Mouse (Mus musculus) right cerebral cortex, postnatal 4 days (tissue): ENCODE measurements around the gene Zdhhc13.

ENCODE experiments used
- DNase-seq: peaks from one replicate; pipeline ENCODE4 v3.0.0-alpha.2; 2022

The Zdhhc13 gene

GRCm38 (mm10) chr7:48788348-48788747, 455 bp upstream of the Zdhhc13 start:
- no peak for DNase-seq

DNA sequence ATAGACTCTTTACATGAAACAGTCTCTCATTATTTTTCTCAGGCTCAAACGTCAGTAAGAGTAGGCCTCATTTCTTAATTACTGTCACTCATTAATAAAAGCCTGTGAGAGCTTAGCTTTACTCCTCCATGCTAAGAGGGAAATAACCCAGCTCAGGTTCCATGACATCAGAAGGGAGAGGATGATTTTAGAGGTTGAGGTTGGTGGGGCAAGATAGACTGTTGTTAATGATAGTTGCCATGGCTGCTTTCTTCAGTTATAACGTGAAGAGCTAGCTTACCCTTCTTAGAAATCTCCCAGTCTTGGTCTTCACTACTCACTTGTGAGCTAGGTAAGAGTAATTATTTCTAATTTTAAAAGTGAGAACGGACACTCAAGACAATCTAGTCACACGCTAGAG, 1.3 kb downstream of the Zdhhc13 start:
- no peak for DNase-seq

GRCm38 (mm10) chr7:48791412-48791811, 2.6 kb downstream of the Zdhhc13 start:
- DNase-seq: no peak

DNA sequence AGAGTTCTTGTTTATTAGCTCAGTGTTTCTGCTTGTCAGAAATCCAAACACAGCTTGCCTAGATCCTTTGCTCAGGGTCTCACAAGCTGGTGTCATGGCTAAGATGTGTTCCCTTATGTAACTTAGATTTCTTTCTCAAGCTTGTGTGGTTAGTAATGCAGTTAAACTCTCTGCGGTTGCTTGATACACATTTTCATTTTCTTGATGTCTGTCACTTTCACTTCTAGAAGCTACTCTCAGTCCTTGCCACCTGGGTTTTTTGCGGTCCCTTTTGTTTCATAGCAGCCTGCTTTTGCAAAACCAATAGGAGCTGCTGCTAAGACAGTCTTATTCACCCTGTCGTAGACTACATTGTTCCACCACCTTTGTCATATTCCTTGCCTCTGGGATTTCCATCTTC, 6.3 kb downstream of the Zdhhc13 start:
- no peak for DNase-seq

- DNase-seq: no peak
Observed at GRCm38 (mm10) chr7:48803381-48803780, 14.6 kb downstream of the Zdhhc13 start.

DNA sequence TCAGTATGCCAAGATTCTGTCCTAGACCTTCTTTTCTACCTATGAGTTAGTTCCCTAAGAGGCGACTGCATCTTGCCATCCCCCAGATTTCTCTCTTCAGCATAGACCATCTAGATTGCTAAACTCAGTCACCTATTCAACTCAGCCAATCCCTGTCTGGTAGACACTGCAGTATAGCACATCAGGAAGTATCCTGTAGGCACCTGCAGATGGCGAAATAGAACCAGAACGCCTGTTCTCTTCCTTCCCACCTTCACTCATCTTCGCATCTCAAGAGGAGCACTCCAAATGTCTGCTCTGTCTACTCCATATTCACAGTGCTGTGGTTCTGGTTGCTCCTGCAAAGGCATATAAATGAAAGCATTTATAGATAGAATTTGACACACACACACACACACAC, 17.8 kb downstream of the Zdhhc13 start:
- no peak for DNase-seq

DNA sequence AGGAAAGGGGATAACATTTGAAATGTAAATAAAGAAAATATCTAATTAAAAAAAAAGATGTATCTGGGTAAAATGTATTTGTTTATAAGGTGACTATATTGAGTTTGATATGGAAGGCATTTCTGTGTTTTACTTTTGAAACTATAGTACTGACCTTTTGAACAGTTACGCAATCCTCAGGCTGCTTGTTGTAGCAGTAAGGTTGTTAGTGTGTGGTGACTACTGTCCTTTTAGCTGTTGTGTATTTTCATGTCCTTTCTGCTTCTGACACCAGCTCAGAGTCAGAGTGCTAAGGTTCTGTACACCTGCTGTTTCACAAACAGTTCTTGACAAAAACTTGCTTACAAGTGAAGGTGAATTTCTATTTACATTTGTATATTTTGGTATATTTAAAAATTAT, 21.8 kb downstream of the Zdhhc13 start:
- DNase-seq: no peak

DNA sequence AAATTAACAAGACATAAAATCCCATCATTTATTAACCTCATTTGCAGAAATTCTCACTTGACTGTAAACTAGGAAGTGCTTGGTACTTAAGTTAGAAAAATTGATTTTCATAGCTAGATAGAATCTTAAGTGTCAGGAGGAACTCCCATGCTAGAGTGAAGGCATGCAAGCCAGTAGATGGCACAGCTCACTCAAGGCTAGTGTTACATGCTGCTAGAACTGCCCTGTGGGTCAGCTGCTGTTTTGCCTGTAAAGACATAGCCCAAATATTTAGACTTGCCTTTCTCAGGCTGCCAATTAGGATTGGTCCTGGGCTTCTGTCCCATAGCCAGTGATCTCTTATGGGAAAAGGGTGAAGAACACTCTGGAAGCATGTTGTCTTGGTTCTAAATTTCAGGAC, 23.6 kb downstream of the Zdhhc13 start:
- no peak for DNase-seq

GRCm38 (mm10) chr7:48813594-48813993, 24.8 kb downstream of the Zdhhc13 start:
- DNase-seq: no peak

GRCm38 (mm10) chr7:48821654-48822053, 32.9 kb downstream of the Zdhhc13 start:
- no peak for DNase-seq

- DNase-seq: no peak
Observed at GRCm38 (mm10) chr7:48823621-48824020, 34.8 kb downstream of the Zdhhc13 start.

DNA sequence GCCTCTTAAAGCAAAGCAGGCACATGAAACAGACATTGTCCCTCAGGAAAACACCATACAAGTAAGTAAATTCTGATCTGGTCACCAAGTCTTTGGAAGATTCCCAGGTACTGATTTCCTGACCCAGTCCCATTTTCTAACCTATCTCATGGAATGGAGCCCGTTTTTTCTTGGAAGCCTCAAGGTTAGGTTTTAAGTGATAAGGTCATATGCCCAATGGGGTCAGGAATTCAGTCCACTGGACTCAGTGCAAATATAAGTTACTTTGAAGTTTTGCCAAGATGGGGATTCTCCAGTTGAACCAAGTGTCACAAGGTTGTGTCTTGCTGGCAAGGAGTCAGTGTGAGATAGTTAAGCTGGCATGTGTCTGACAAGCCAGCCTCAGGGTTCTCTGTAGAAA, 35.9 kb downstream of the Zdhhc13 start:
- no peak for DNase-seq

GRCm38 (mm10) chr7:48825170-48825569, 36.4 kb downstream of the Zdhhc13 start:
- no peak for DNase-seq

DNA sequence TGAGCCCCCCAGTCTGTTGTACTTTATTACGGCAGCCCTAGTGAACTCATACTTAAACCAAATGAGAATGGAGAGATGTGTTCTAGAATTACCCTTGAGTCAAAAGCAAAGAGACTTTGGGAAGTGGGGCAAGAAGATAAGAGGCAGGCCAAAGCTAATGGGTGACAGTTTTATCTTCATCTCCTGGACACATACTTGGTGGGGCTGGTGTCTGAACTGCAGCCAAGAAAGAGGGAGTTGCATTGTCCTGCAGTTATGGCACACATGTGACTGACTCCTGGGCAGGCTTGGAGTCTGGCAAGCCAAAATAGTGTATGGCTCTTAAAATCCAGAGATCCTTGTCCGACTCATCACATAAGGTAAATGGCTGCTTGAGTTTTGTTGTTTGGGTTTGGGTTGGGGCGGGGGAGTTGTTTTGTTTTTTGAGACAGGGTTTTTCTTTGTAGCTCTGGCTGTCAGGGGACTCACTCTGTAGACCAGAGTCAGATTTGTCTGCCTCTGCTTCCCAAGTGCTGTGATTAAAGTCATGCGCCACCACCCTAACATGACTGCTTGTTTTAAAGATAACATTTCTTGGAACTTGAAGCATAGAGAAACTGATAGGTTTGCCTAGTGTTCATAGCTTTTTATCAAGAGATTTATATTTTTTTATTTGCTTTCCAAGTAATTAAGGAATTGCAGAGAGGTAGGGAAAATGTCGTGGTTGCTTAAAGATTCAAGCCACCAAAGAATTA, 40.5 kb downstream of the Zdhhc13 start:
- no peak for DNase-seq

GRCm38 (mm10) chr7:48830395-48830794, 41.6 kb downstream of the Zdhhc13 start:
- DNase-seq: no peak

DNA sequence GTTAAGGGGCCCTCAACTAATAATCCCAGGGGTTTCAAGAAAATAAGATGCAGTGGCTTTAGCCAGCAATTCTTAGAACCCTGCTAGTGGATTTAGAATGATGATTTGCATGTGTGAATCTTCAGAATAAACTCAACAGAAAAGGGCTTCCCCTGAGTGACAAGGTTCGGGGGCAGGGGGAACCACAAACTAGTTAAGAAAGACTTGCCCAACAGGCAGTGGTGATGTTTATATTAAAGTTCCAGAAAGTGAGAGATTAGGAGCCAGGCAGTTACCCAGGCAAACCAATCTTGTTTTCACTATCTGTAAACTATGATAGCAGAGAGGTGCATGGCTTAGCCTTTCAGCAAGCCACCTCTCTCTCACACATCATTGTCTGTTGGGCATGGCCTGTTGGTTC, 43.9 kb downstream of the Zdhhc13 start:
- no peak for DNase-seq

DNA sequence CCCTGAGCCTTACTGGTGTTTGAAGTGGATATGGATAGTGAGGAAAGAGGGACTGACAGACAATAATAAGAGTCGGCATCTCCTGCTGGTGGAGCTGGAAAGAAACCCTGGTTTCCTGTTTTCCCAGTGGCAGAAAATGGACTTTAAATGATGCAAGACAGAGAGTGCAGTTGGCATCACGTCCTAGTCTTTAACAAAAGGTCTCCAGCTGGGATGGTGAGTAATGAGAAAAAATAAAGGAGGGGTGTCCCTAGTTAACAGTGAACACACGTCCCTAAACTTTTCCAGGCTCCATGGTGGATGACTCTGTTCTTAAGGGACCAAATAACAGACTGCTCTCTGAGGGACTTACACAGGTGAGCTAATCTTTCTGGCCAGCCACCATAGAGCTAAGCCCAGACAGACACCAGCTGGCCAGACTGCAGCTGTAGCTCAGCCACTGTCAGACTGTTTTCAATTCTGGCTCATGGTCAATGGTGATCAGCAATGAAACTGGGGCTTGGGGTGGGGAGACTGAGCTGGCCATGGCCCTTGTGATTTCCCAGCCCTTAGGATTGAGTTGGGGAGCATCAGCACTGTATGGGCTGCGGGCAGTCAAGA, 45.7 kb downstream of the Zdhhc13 start:
- DNase-seq: no peak

GRCm38 (mm10) chr7:48834989-48835626, 46.3 kb downstream of the Zdhhc13 start:
- no peak for DNase-seq

GRCm38 (mm10) chr7:48836949-48837348, 48.1 kb downstream of the Zdhhc13 start:
- DNase-seq: no peak

GRCm38 (mm10) chr7:48838434-48838833, 49.6 kb downstream of the Zdhhc13 start:
- no peak for DNase-seq

DNA sequence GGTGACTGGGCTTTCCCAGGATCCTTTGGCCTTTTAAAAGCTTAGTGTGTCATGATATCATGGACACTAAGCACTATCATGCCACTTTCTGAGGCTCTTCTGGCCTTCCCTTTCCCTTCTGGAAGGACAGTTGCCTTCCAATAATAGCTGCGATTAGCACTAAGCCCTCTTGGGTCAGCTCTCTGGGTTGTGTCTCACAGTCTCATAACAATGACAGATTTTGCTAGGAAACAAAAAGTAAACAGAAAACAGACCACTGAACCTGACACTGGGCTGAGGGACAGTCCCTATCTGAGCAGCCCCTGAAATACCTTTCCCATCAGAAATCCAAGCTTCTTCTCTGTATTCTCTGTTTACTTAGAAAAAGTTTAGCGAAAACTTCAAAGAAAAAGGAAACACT, 51.7 kb downstream of the Zdhhc13 start:
- no peak for DNase-seq

- no peak for DNase-seq
Observed at GRCm38 (mm10) chr7:48841538-48841937, 52.7 kb downstream of the Zdhhc13 start.

- DNase-seq: no peak
Observed at GRCm38 (mm10) chr7:48842353-48842752, 53.5 kb downstream of the Zdhhc13 start.

DNA sequence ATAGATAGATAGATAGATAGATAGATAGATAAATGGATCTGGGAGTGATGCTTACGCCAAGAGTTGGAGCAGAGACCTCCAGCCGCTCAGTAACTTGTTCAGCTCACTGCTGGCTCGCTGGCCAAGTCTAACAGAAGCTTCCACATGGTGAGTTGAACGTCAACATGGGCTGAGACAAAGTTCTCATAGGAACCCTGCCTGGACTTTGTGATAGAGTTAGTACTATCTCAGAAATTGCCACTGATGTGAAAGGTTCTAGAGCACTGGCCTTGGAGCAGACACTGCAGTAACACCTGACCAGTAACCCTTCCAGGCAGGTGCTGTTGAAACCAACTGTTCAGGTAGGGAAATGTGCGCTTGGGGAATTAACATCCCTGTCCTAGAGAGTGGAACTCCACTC, 54.7 kb downstream of the Zdhhc13 start:
- DNase-seq: no peak
